Mouse (Mus musculus) forebrain, embryonic 12.5 days (tissue): ENCODE results near the gene Ppm1f. TPM values are rescaled to one million over a fixed set of nuclear protein-coding genes. Genes with fewer than 3 reads are reported as not detected.
"Not testable (repeated sequence)": the region's sequence is repeated elsewhere in the genome, so short reads cannot be mapped to it uniquely, and the experiment has no call there.

ENCODE experiments used
- ATAC-seq: fragments of 200-750 bp; cut with Nextera tagmentation; 2 replicates; pipeline ENCODE4 v1.8.0; 2017; ENCODE audit warnings: moderate TSS enrichment; ENCODE audit not compliant: low FRiP score
- H3K27ac ChIP-seq: fragments of 300-500 bp; sonication (generic); 2 replicates; pipeline ENCODE4 v1.5.1; 2016; ENCODE audit warnings: mild to moderate bottlenecking
- H3K27me3 ChIP-seq: fragments of 300-500 bp; sonication (generic); 2 replicates; pipeline ENCODE4 v1.6.1; 2016; ENCODE audit warnings: mild to moderate bottlenecking
- H3K36me3 ChIP-seq: fragments of 300-500 bp; sonication (generic); replicated peaks from 2 replicates; pipeline ENCODE4 v1.6.1; 2016; ENCODE audit warnings: mild to moderate bottlenecking
- H3K4me1 ChIP-seq: fragments of 300-500 bp; sonication (generic); 2 replicates; pipeline ENCODE4 v1.6.1; 2016
- H3K4me2 ChIP-seq: fragments of 300-500 bp; sonication (generic); 2 replicates; pipeline ENCODE4 v1.6.1; 2016; ENCODE audit warnings: mild to moderate bottlenecking, moderate library complexity
- H3K4me3 ChIP-seq: fragments of 300-500 bp; sonication (generic); replicated peaks from 2 replicates; pipeline ENCODE4 v1.5.1; 2016; ENCODE audit warnings: mild to moderate bottlenecking
- H3K9ac ChIP-seq: fragments of 300-500 bp; sonication (generic); 2 replicates; pipeline ENCODE4 v1.6.1; 2016; ENCODE audit warnings: mild to moderate bottlenecking
- H3K9me3 ChIP-seq: fragments of 300-500 bp; sonication (generic); 2 replicates; pipeline ENCODE4 v1.6.1; 2016
- WGBS: fragments of 180-500 bp; shearing (Covaris S2); methylation state at CpG from one replicate; pipeline ENCODE4 v1.1.7; 2016; 5-methylcytosine and 5-hydroxymethylcytosine counted together
- polyA plus RNA-seq: library from polyadenylated mRNA; unstranded; fragments of >200 nt; fragmentation: Nextera tagmentation; extraction: Ambion mirVana; gene quantifications from 2 replicates; pipeline ENCODE4 v1.2.1, GENCODE M21; 2016

Ppm1f gene
- polyA plus RNA-seq, 1 experiment from 2014 or later, result 30.6 TPM

- WGBS, result 95% methylated on average over 7 of the region's 7 CpGs
- no peaks in the 10 kb centered on the region for H3K9me3 ChIP-seq
- peaks cover 90% of the 10 kb centered on the region for H3K36me3 ChIP-seq
- no peak overlapping the region for H3K9ac ChIP-seq
- no peaks in the 10 kb centered on the region for H3K27me3 ChIP-seq
- H3K27ac ChIP-seq, result no peak overlapping the region
- H3K4me2 ChIP-seq, result no peak overlapping the region
- no peak for ATAC-seq
- H3K4me3 ChIP-seq, result no peak overlapping the region
- H3K4me1 ChIP-seq, result no peaks in the 10 kb centered on the region
Observed at GRCm38 (mm10) chr16:16918441-16919117, 22.3 kb downstream of the Ppm1f start.

- ATAC-seq, result no peak
- peaks cover 87% of the 10 kb centered on the region for H3K36me3 ChIP-seq
- H3K27ac ChIP-seq, result no peak overlapping the region
- no peaks in the 10 kb centered on the region for H3K9me3 ChIP-seq
- H3K4me2 ChIP-seq, result no peak overlapping the region
- no peak overlapping the region for H3K4me3 ChIP-seq
- WGBS, result 86% methylated on average over 3 of the region's 3 CpGs
- no peaks in the 10 kb centered on the region for H3K27me3 ChIP-seq
- H3K4me1 ChIP-seq, result no peaks in the 10 kb centered on the region
- H3K9ac ChIP-seq, result no peak overlapping the region
Observed at GRCm38 (mm10) chr16:16921021-16921435, 24.8 kb downstream of the Ppm1f start.

GRCm38 (mm10) chr16:16924481-16924880, 28.2 kb downstream of the Ppm1f start:
- Histone ChIP-seq H3K4me1 (peaks cover 7% of the 10 kb centered on the region; the same call in 1 of the 2 replicates), H3K4me2 (no peak overlapping the region), H3K27ac (no peak overlapping the region), H3K9me3 (no peaks in the 10 kb centered on the region), H3K9ac (no peak overlapping the region), H3K27me3 (no peaks in the 10 kb centered on the region), H3K36me3 (peaks cover 54% of the 10 kb centered on the region), H3K4me3 (no peak overlapping the region)
- WGBS, result 93% methylated on average over 3 of the region's 3 CpGs
- ATAC-seq, result no peak

- WGBS, result 27% methylated on average over 5 of the region's 5 CpGs
- no peak for ATAC-seq
- H3K4me3 ChIP-seq, result no peak overlapping the region
- no peak overlapping the region for H3K9ac ChIP-seq
- no peak overlapping the region for H3K4me2 ChIP-seq
- no peak overlapping the region for H3K27ac ChIP-seq
- H3K36me3 ChIP-seq, result peaks cover 34% of the 10 kb centered on the region
- H3K27me3 ChIP-seq, result no peaks in the 10 kb centered on the region
- peaks cover 7% of the 10 kb centered on the region; the same call in 1 of the 2 replicates for H3K4me1 ChIP-seq
- H3K9me3 ChIP-seq, result no peaks in the 10 kb centered on the region
Observed at GRCm38 (mm10) chr16:16926536-16926935, 30.3 kb downstream of the Ppm1f start.

- not testable (repeated sequence) for ATAC-seq
Observed at GRCm38 (mm10) chr16:16928908-16929307, 32.6 kb downstream of the Ppm1f start.

GRCm38 (mm10) chr16:16930326-16930725, 34.1 kb downstream of the Ppm1f start:
- H3K4me3 ChIP-seq, result no peak overlapping the region
- no peak for ATAC-seq
- H3K27ac ChIP-seq, result no peak overlapping the region
- H3K4me1 ChIP-seq, result peaks cover 7% of the 10 kb centered on the region; the same call in 1 of the 2 replicates
- H3K27me3 ChIP-seq, result no peaks in the 10 kb centered on the region
- H3K9ac ChIP-seq, result no peak overlapping the region
- H3K4me2 ChIP-seq, result no peak overlapping the region
- WGBS, result 98% methylated on average over 3 of the region's 3 CpGs
- H3K36me3 ChIP-seq, result peaks cover under 1% of the 10 kb centered on the region; the same call in 1 of the 2 replicates
- no peaks in the 10 kb centered on the region for H3K9me3 ChIP-seq

More at GRCm38 (mm10) chr16:16928908-16929307, 32.6 kb downstream of the Ppm1f start:
- H3K4me3 ChIP-seq, H3K9ac ChIP-seq, H3K27me3 ChIP-seq, H3K9me3 ChIP-seq, H3K27ac ChIP-seq, H3K4me2 ChIP-seq, H3K4me1 ChIP-seq: not testable (repeated sequence)
- 64% methylated on average over 3 of the region's 3 CpGs for WGBS
- peaks cover 12% of the 10 kb centered on the region for H3K36me3 ChIP-seq

- Histone ChIP-seq H3K27ac (no peak overlapping the region), H3K27me3 (no peaks in the 10 kb centered on the region), H3K4me1 (peaks cover 7% of the 10 kb centered on the region; the same call in 1 of the 2 replicates), H3K9me3 (no peaks in the 10 kb centered on the region), H3K4me3 (no peak overlapping the region), H3K4me2 (no peak overlapping the region), H3K9ac (no peak overlapping the region), H3K36me3 (no peaks in the 10 kb centered on the region)
- no peak for ATAC-seq
- WGBS, result 76% methylated on average over 5 of the region's 5 CpGs
Observed at GRCm38 (mm10) chr16:16930810-16931296, 34.6 kb downstream of the Ppm1f start.

- H3K4me3 ChIP-seq, result no peak overlapping the region
- H3K4me1 ChIP-seq, result no peaks in the 10 kb centered on the region
- 93% methylated on average over 9 of the region's 9 CpGs for WGBS
- no peaks in the 10 kb centered on the region for H3K27me3 ChIP-seq
- H3K4me2 ChIP-seq, result no peak overlapping the region
- no peaks in the 10 kb centered on the region for H3K9me3 ChIP-seq
- no peaks in the 10 kb centered on the region for H3K36me3 ChIP-seq
- ATAC-seq, result no peak
- no peak overlapping the region for H3K27ac ChIP-seq
- no peak overlapping the region for H3K9ac ChIP-seq
Observed at GRCm38 (mm10) chr16:16939543-16939942, 43.3 kb downstream of the Ppm1f start.

GRCm38 (mm10) chr16:16941078-16941477, 44.8 kb downstream of the Ppm1f start:
- Histone ChIP-seq H3K27me3 (no peaks in the 10 kb centered on the region), H3K4me1 (no peaks in the 10 kb centered on the region), H3K27ac (no peak overlapping the region), H3K4me3 (no peak overlapping the region), H3K9me3 (no peaks in the 10 kb centered on the region), H3K36me3 (no peaks in the 10 kb centered on the region), H3K9ac (no peak overlapping the region), H3K4me2 (no peak overlapping the region)
- 95% methylated on average over 2 of the region's 2 CpGs for WGBS
- ATAC-seq, result no peak

GRCm38 (mm10) chr16:16958575-16958974, 62.3 kb downstream of the Ppm1f start:
- H3K4me1 ChIP-seq, result no peaks in the 10 kb centered on the region
- H3K36me3 ChIP-seq, result no peaks in the 10 kb centered on the region
- H3K4me2 ChIP-seq, result no peak overlapping the region
- WGBS, result 25% methylated on average over 3 of the region's 5 CpGs
- no peaks in the 10 kb centered on the region for H3K27me3 ChIP-seq
- no peak overlapping the region for H3K9ac ChIP-seq
- no peaks in the 10 kb centered on the region for H3K9me3 ChIP-seq
- H3K4me3 ChIP-seq, result no peak overlapping the region
- H3K27ac ChIP-seq, result no peak overlapping the region
- peak; percentile 27; the same call in 1 of the 2 replicates for ATAC-seq

GRCm38 (mm10) chr16:16959907-16960306, 63.6 kb downstream of the Ppm1f start:
- H3K4me1 ChIP-seq, result no peaks in the 10 kb centered on the region
- 86% methylated on average over 6 of the region's 6 CpGs for WGBS
- H3K4me3 ChIP-seq, result no peak overlapping the region
- no peaks in the 10 kb centered on the region for H3K36me3 ChIP-seq
- H3K9ac ChIP-seq, result no peak overlapping the region
- ATAC-seq, result no peak
- no peak overlapping the region for H3K27ac ChIP-seq
- no peaks in the 10 kb centered on the region for H3K9me3 ChIP-seq
- no peaks in the 10 kb centered on the region for H3K27me3 ChIP-seq
- no peak overlapping the region for H3K4me2 ChIP-seq

- no peak for ATAC-seq
- WGBS, result 61% methylated on average over 1 of the region's 1 CpGs
Observed at GRCm38 (mm10) chr16:16965149-16965548, 68.9 kb downstream of the Ppm1f start.

GRCm38 (mm10) chr16:16966290-16966689, 70.0 kb downstream of the Ppm1f start:
- Histone ChIP-seq H3K4me1 (no peaks in the 10 kb centered on the region), H3K4me3 (no peak overlapping the region), H3K4me2 (no peak overlapping the region), H3K9me3 (no peaks in the 10 kb centered on the region), H3K27ac (no peak overlapping the region), H3K36me3 (no peaks in the 10 kb centered on the region), H3K9ac (no peak overlapping the region), H3K27me3 (no peaks in the 10 kb centered on the region)
- no peak for ATAC-seq

More at GRCm38 (mm10) chr16:16965149-16965548, 68.9 kb downstream of the Ppm1f start:
- H3K4me1 ChIP-seq, result no peaks in the 10 kb centered on the region
- no peaks in the 10 kb centered on the region for H3K27me3 ChIP-seq
- H3K27ac ChIP-seq, result no peak overlapping the region
- no peak overlapping the region for H3K4me2 ChIP-seq
- no peaks in the 10 kb centered on the region for H3K36me3 ChIP-seq
- no peaks in the 10 kb centered on the region for H3K9me3 ChIP-seq
- no peak overlapping the region for H3K4me3 ChIP-seq
- H3K9ac ChIP-seq, result no peak overlapping the region
